Mouse (Mus musculus): ENCODE measurements around the gene Bmp5. TPM values are rescaled to one million over a fixed set of nuclear protein-coding genes. Genes with fewer than 3 reads are reported as not detected.

Bmp5 gene
- polyA plus RNA-seq, 1 experiment from 2014 or later: 7.5 TPM

GRCm38 (mm10) chr9:75944663-75945062 lies 169.5 kb downstream of the Bmp5 start:
- no peak overlapping the region for H3K9ac ChIP-seq (replicated peaks; ENCODE audit: low read depth, low read length)
- no peak for ATAC-seq (ENCODE audit: insufficient number of reproducible peaks, insufficient read depth, low FRiP score, low read depth)
- no peaks in the 10 kb centered on the region for H3K27me3 ChIP-seq (ENCODE audit: control insufficient read depth, insufficient read depth, low read length)
- no peaks in the 10 kb centered on the region for H3K9me3 ChIP-seq (ENCODE audit: control insufficient read depth, low read depth, low read length)
- H3K27ac ChIP-seq (ENCODE audit: low read length): no peak overlapping the region
- H3K4me1 ChIP-seq (ENCODE audit: control insufficient read depth, insufficient read depth, low read length): no peaks in the 10 kb centered on the region
- WGBS: 60% methylated on average over 3 of the region's 3 CpGs
- H3K4me2 ChIP-seq (replicated peaks; ENCODE audit: low read depth, low read length): no peak overlapping the region
- H3K4me3 ChIP-seq (ENCODE audit: low read depth, low read length): no peak overlapping the region
- no peaks in the 10 kb centered on the region for H3K36me3 ChIP-seq (ENCODE audit: control insufficient read depth, insufficient read depth, low read length)

Small RNAs within 50 kb of the gene (microRNA-seq; reads per million reads assigned to microRNA genes)
- not detected for gene Gm44355

Other genes starting within 250 kb of the Bmp5 start
- 117 and 121 TPM in 2 replicates for gene Tmod3, start 215.7 kb upstream of the Bmp5 start, polyA plus RNA-seq (2014; fragmentation: Nextera tagmentation; extraction: Ambion mirVana)
- 17.6 and 22.8 TPM in 2 replicates for gene Tmod2, start 164.0 kb upstream of the Bmp5 start, polyA plus RNA-seq (2014; fragmentation: Nextera tagmentation; extraction: Ambion mirVana)
- 31.8 and 33.8 TPM in 2 replicates for gene Lysmd2, start 149.6 kb upstream of the Bmp5 start, polyA plus RNA-seq (2014; fragmentation: Nextera tagmentation; extraction: Ambion mirVana)
- 7.6 and 11.1 TPM in 2 replicates for gene Scg3, start 91.3 kb upstream of the Bmp5 start, polyA plus RNA-seq (2014; fragmentation: Nextera tagmentation; extraction: Ambion mirVana)
- gene Hmgcll1, start 239.5 kb downstream of the Bmp5 start, polyA plus RNA-seq (2014; fragmentation: Nextera tagmentation; extraction: Ambion mirVana): 6.6 and 9.7 TPM in 2 replicates